8 mouse cellular contexts compared by ENCODE assay signal in the genomic region with DNA sequence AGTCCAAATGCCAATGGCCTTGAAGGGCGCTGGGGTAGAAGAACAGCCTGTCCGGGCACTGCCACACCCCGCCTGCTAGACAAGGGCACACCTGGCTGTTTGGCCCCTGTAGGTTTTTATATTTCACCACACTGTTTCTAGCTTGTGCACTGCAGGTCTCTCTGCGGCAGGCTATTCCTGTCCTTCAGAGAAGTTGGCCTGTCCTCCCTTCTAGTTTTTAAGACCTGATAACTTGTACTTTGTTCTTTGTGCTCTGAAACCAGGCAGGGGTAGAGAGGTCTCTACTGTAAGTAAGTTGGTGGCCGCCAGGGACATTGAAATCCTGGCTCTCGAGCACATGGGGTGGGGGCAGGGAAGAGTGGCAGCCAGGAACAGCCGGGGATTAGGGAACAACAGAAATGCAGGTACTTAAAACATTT. TPM values are rescaled to one million over a fixed set of nuclear protein-coding genes. Genes with fewer than 3 reads are reported as not detected.
DNase-seq lines count a peak whose midpoint lies in the region; ATAC-seq lines count a peak whose summit lies in the region.

No protein-coding gene starts in this region.

- peak overlapping the region; percentile 42; the same call in 1 of the 2 replicates for H3K9ac ChIP-seq in forebrain, embryonic 12.5 days
- peak overlapping the region; percentile 50 for H3K9ac ChIP-seq in stomach, embryonic 16.5 days (ENCODE audit: low read length)

- H3K9me3 ChIP-seq in forebrain, embryonic 12.5 days: no peaks in the 10 kb centered on the region
- H3K9me3 ChIP-seq in stomach, embryonic 16.5 days (replicated peaks; ENCODE audit: control insufficient read depth, low read length): no peaks in the 10 kb centered on the region

- peak; percentile 37 for DNase-seq in urinary bladder, postnatal 14 days (ENCODE audit: low spot score)
- DNase-seq in urinary bladder, postnatal 4 days (ENCODE audit: low spot score in 2 of 2): no peak
- peak; percentile 36 for DNase-seq in kidney, adult 11 months
- peak; percentile 72 for DNase-seq in lung, postnatal 10 days
- DNase-seq in left cerebral cortex, adult 9 months (ENCODE audit: low spot score in 2 of 2): no peak

- H3K4me1 ChIP-seq in forebrain, embryonic 12.5 days: peaks cover 18% of the 10 kb centered on the region
- peaks cover 7% of the 10 kb centered on the region for H3K4me1 ChIP-seq in stomach, embryonic 16.5 days (ENCODE audit: control insufficient read depth, insufficient read depth, low read length)

- 26% methylated on average over 7 of the region's 7 CpGs for WGBS in forebrain, embryonic 12.5 days
- 34% methylated on average over 7 of the region's 7 CpGs for WGBS in stomach, embryonic 16.5 days

- H3K27ac ChIP-seq in forebrain, embryonic 12.5 days: peak overlapping the region; percentile 88
- H3K27ac ChIP-seq in stomach, embryonic 16.5 days (ENCODE audit: low read length): peak overlapping the region; percentile 58

- no peaks in the 10 kb centered on the region for H3K36me3 ChIP-seq in forebrain, embryonic 12.5 days (replicated peaks)
- H3K36me3 ChIP-seq in stomach, embryonic 16.5 days (ENCODE audit: control insufficient read depth, insufficient read depth, low read length): no peaks in the 10 kb centered on the region

- H3K4me2 ChIP-seq in forebrain, embryonic 12.5 days: peak overlapping the region; percentile 49
- H3K4me2 ChIP-seq in stomach, embryonic 16.5 days (ENCODE audit: low read depth, low read length): peak overlapping the region; percentile 46

- H3K4me3 ChIP-seq in forebrain, embryonic 12.5 days (replicated peaks): peak overlapping the region; percentile 27
- H3K4me3 ChIP-seq in stomach, embryonic 16.5 days (replicated peaks; ENCODE audit: low read length): peak overlapping the region; percentile 32; the same call in 1 of the 2 replicates

- peak; percentile 77 for ATAC-seq in forebrain, embryonic 12.5 days (ENCODE audit: low FRiP score)
- ATAC-seq in stomach, embryonic 16.5 days (ENCODE audit: insufficient read depth, low FRiP score): peak; percentile 59; the same call in 1 of the 2 replicates
- no peak for ATAC-seq in frontal cortex, adult (ENCODE audit: low TSS enrichment)

- H3K27me3 ChIP-seq in forebrain, embryonic 12.5 days: no peaks in the 10 kb centered on the region
- no peaks in the 10 kb centered on the region for H3K27me3 ChIP-seq in stomach, embryonic 16.5 days (ENCODE audit: control insufficient read depth, insufficient read depth, low read length)

RNA-seq across cellular contexts. Expression of gene Zfp217, which starts 44.8 kb away (rescaled TPM):
- polyA plus RNA-seq in forebrain, embryonic 12.5 days (2016; fragmentation: Nextera tagmentation; extraction: Ambion mirVana): 3.6 and 4.5 TPM in 2 replicates
- polyA plus RNA-seq in stomach, embryonic 16.5 days (2015; fragmentation: Nextera tagmentation; extraction: Ambion mirVana): 3.0 and 3.2 TPM in 2 replicates

Comparison
In these comparisons a context has a peak if more than half of its experiments do, and no peak if none do; other contexts are left out.
1. DNase-seq: peak in urinary bladder, postnatal 14 days (single experiment), kidney, adult 11 months (single experiment) and lung, postnatal 10 days (single experiment); none in urinary bladder, postnatal 4 days (0 of 2) and left cerebral cortex, adult 9 months (0 of 2).